Mouse (Mus musculus) embryonic facial prominence, embryonic 13.5 days (tissue): ENCODE data around the gene Cyp2ab1. TPM values are rescaled to one million over a fixed set of nuclear protein-coding genes. Genes with fewer than 3 reads are reported as not detected.

Experiments
- ATAC-seq: fragments of 200-750 bp; cut with Nextera tagmentation; 2 replicates; pipeline ENCODE4 v1.8.0; 2017; ENCODE audit warnings: low read depth; ENCODE audit not compliant: insufficient number of reproducible peaks, insufficient read depth, low FRiP score, low TSS enrichment
- H3K27ac ChIP-seq: fragments of 300-500 bp; sonication (generic); 2 replicates; pipeline ENCODE4 v1.5.1; 2015; ENCODE audit warnings: moderate library complexity, mild to moderate bottlenecking, inconsistent platforms
- H3K27me3 ChIP-seq: fragments of 300-500 bp; sonication (generic); 2 replicates; pipeline ENCODE4 v1.6.1; 2015; ENCODE audit warnings: mild to moderate bottlenecking, inconsistent platforms
- H3K36me3 ChIP-seq: fragments of 300-500 bp; sonication (generic); 2 replicates; pipeline ENCODE4 v1.6.1; 2015; ENCODE audit warnings: mild to moderate bottlenecking, inconsistent platforms
- H3K4me1 ChIP-seq: fragments of 300-500 bp; sonication (generic); 2 replicates; pipeline ENCODE4 v1.6.1; 2015; ENCODE audit warnings: inconsistent platforms
- H3K4me2 ChIP-seq: fragments of 300-500 bp; sonication (generic); 2 replicates; pipeline ENCODE4 v1.6.1; 2015; ENCODE audit warnings: moderate library complexity, mild to moderate bottlenecking, inconsistent platforms
- H3K4me3 ChIP-seq: fragments of 300-500 bp; sonication (generic); 2 replicates; pipeline ENCODE4 v1.5.1; 2015; ENCODE audit warnings: mild to moderate bottlenecking, inconsistent platforms
- H3K9ac ChIP-seq: fragments of 300-500 bp; sonication (generic); 2 replicates; pipeline ENCODE4 v1.6.1; 2015; ENCODE audit warnings: mild to moderate bottlenecking, inconsistent platforms
- H3K9me3 ChIP-seq: fragments of 300-500 bp; sonication (generic); 2 replicates; pipeline ENCODE4 v1.6.1; 2016; ENCODE audit warnings: inconsistent platforms
- WGBS: fragments of 180-500 bp; shearing (Covaris S2); methylation state at CpG from one replicate; pipeline ENCODE4 v1.1.7; 2015; ENCODE audit warnings: mixed read lengths; 5-methylcytosine and 5-hydroxymethylcytosine counted together
- polyA plus RNA-seq: library from polyadenylated mRNA; unstranded; fragments of >200 nt; fragmentation: Nextera tagmentation; extraction: Ambion mirVana; gene quantifications from 2 replicates; pipeline ENCODE4 v1.2.1, GENCODE M21; 2015

Gene Cyp2ab1
- polyA plus RNA-seq, 1 experiment from 2014 or later = not detected

- H3K27me3 ChIP-seq = no peaks in the 10 kb centered on the region
- no peak overlapping the region for H3K9ac ChIP-seq
- no peaks in the 10 kb centered on the region for H3K9me3 ChIP-seq
- WGBS = 91% methylated on average over 5 of the region's 5 CpGs
- no peaks in the 10 kb centered on the region for H3K4me1 ChIP-seq
- H3K36me3 ChIP-seq = peaks cover 35% of the 10 kb centered on the region
- no peak overlapping the region for H3K4me3 ChIP-seq
- no peak overlapping the region for H3K27ac ChIP-seq
- ATAC-seq = no peak
- no peak overlapping the region for H3K4me2 ChIP-seq
These were observed 3.1 kb upstream of the Cyp2ab1 start for GRCm38 (mm10) chr16:20328306-20328705.

- ATAC-seq = no peak
- no peaks in the 10 kb centered on the region for H3K27me3 ChIP-seq
These were observed 1.3 kb downstream of the Cyp2ab1 start for GRCm38 (mm10) chr16:20323907-20324306.

GRCm38 (mm10) chr16:20322274-20322673 lies 2.9 kb downstream of the Cyp2ab1 start:
- Histone ChIP-seq H3K9me3 (no peaks in the 10 kb centered on the region), H3K36me3 (no peaks in the 10 kb centered on the region), H3K4me2 (no peak overlapping the region), H3K27ac (no peak overlapping the region), H3K4me3 (no peak overlapping the region), H3K27me3 (no peaks in the 10 kb centered on the region), H3K9ac (no peak overlapping the region), H3K4me1 (no peaks in the 10 kb centered on the region)
- ATAC-seq = no peak
- 87% methylated on average over 4 of the region's 4 CpGs for WGBS

More at GRCm38 (mm10) chr16:20323907-20324306, 1.3 kb downstream of the Cyp2ab1 start:
- 75% methylated on average over 5 of the region's 5 CpGs for WGBS
- no peak overlapping the region for H3K4me3 ChIP-seq
- peaks cover 5% of the 10 kb centered on the region for H3K36me3 ChIP-seq
- no peaks in the 10 kb centered on the region for H3K9me3 ChIP-seq
- no peaks in the 10 kb centered on the region for H3K4me1 ChIP-seq
- no peak overlapping the region for H3K4me2 ChIP-seq
- no peak overlapping the region for H3K9ac ChIP-seq
- no peak overlapping the region for H3K27ac ChIP-seq

GRCm38 (mm10) chr16:20316770-20317169 lies 8.4 kb downstream of the Cyp2ab1 start:
- Histone ChIP-seq H3K9ac (no peak overlapping the region), H3K4me3 (no peak overlapping the region), H3K4me2 (no peak overlapping the region), H3K36me3 (no peaks in the 10 kb centered on the region), H3K27ac (no peak overlapping the region), H3K9me3 (no peaks in the 10 kb centered on the region), H3K27me3 (no peaks in the 10 kb centered on the region), H3K4me1 (no peaks in the 10 kb centered on the region)
- WGBS = 81% methylated on average over 6 of the region's 6 CpGs
- ATAC-seq = no peak

GRCm38 (mm10) chr16:20315266-20315665 lies 9.9 kb downstream of the Cyp2ab1 start:
- H3K27me3 ChIP-seq = no peaks in the 10 kb centered on the region
- ATAC-seq = no peak
- no peak overlapping the region for H3K27ac ChIP-seq
- 87% methylated on average over 4 of the region's 4 CpGs for WGBS
- H3K4me1 ChIP-seq = no peaks in the 10 kb centered on the region
- H3K4me3 ChIP-seq = no peak overlapping the region
- no peak overlapping the region for H3K9ac ChIP-seq
- H3K4me2 ChIP-seq = no peak overlapping the region
- H3K9me3 ChIP-seq = no peaks in the 10 kb centered on the region
- H3K36me3 ChIP-seq = no peaks in the 10 kb centered on the region

- Histone ChIP-seq H3K9ac (no peak overlapping the region), H3K4me1 (no peaks in the 10 kb centered on the region), H3K4me3 (no peak overlapping the region), H3K27ac (no peak overlapping the region), H3K27me3 (no peaks in the 10 kb centered on the region), H3K36me3 (no peaks in the 10 kb centered on the region), H3K9me3 (no peaks in the 10 kb centered on the region), H3K4me2 (no peak overlapping the region)
- ATAC-seq = no peak
- 72% methylated on average over 14 of the region's 14 CpGs for WGBS
These were observed 12.9 kb downstream of the Cyp2ab1 start for GRCm38 (mm10) chr16:20312272-20312671.

GRCm38 (mm10) chr16:20301770-20302649 lies 23.2 kb downstream of the Cyp2ab1 start, which contains the start of gene Parl:
Parl (minus strand) TSS chr16:20302387.
- no peaks in the 10 kb centered on the region for H3K9me3 ChIP-seq
- peak; percentile 75 for ATAC-seq
- H3K27me3 ChIP-seq = no peaks in the 10 kb centered on the region
- peak within 1 kb of the TSS; percentile 81 for H3K27ac ChIP-seq
- WGBS = under 1% methylated on average over 52 of the region's 52 CpGs
- peaks cover 9% of the 10 kb centered on the region for H3K36me3 ChIP-seq
- H3K4me1 ChIP-seq = peaks cover 19% of the 10 kb centered on the region
- H3K9ac ChIP-seq = peak within 1 kb of the TSS; percentile 86
- H3K4me2 ChIP-seq = peak within 1 kb of the TSS; percentile 82
- H3K4me3 ChIP-seq = peak within 1 kb of the TSS; percentile 88

- 93% methylated on average over 2 of the region's 2 CpGs for WGBS
These were observed 25.1 kb downstream of the Cyp2ab1 start for GRCm38 (mm10) chr16:20300076-20300475.

GRCm38 (mm10) chr16:20280238-20280637 lies 45.0 kb downstream of the Cyp2ab1 start:
- Histone ChIP-seq H3K27me3 (no peaks in the 10 kb centered on the region), H3K4me3 (no peak overlapping the region), H3K36me3 (peaks cover 71% of the 10 kb centered on the region), H3K4me2 (no peak overlapping the region), H3K9ac (no peak overlapping the region), H3K27ac (no peak overlapping the region), H3K9me3 (peaks cover 8% of the 10 kb centered on the region; the same call in 1 of the 2 replicates), H3K4me1 (no peaks in the 10 kb centered on the region)
- ATAC-seq = no peak
- 80% methylated on average over 4 of the region's 4 CpGs for WGBS

More at GRCm38 (mm10) chr16:20300076-20300475, 25.1 kb downstream of the Cyp2ab1 start:
- H3K27ac ChIP-seq = no peak overlapping the region
- H3K9me3 ChIP-seq = no peaks in the 10 kb centered on the region
- peak overlapping the region; percentile 82; the same call in 1 of the 2 replicates for H3K4me2 ChIP-seq
- no peak overlapping the region for H3K4me3 ChIP-seq
- no peak for ATAC-seq
- H3K9ac ChIP-seq = no peak overlapping the region
- peaks cover 19% of the 10 kb centered on the region for H3K4me1 ChIP-seq
- no peaks in the 10 kb centered on the region for H3K27me3 ChIP-seq
- H3K36me3 ChIP-seq = peaks cover 25% of the 10 kb centered on the region

GRCm38 (mm10) chr16:20279395-20279794 lies 45.8 kb downstream of the Cyp2ab1 start:
- Histone ChIP-seq H3K27me3 (no peaks in the 10 kb centered on the region), H3K4me2 (no peak overlapping the region), H3K4me3 (no peak overlapping the region), H3K27ac (no peak overlapping the region), H3K36me3 (peaks cover 63% of the 10 kb centered on the region), H3K9me3 (peaks cover 8% of the 10 kb centered on the region; the same call in 1 of the 2 replicates), H3K4me1 (no peaks in the 10 kb centered on the region), H3K9ac (no peak overlapping the region)
- ATAC-seq = no peak
- WGBS = 96% methylated on average over 5 of the region's 5 CpGs

- Histone ChIP-seq H3K4me1 (no peaks in the 10 kb centered on the region), H3K9me3 (peaks cover 6% of the 10 kb centered on the region; the same call in 1 of the 2 replicates), H3K27me3 (no peaks in the 10 kb centered on the region), H3K36me3 (peaks cover 3% of the 10 kb centered on the region), H3K27ac (no peak overlapping the region), H3K4me3 (no peak overlapping the region), H3K4me2 (no peak overlapping the region), H3K9ac (no peak overlapping the region)
- ATAC-seq = no peak
- WGBS = 50% methylated on average over 3 of the region's 3 CpGs
These were observed 52.2 kb downstream of the Cyp2ab1 start for GRCm38 (mm10) chr16:20272994-20273393.

GRCm38 (mm10) chr16:20271339-20271738 lies 53.9 kb downstream of the Cyp2ab1 start:
- Histone ChIP-seq H3K9ac (no peak overlapping the region), H3K9me3 (no peaks in the 10 kb centered on the region), H3K4me1 (no peaks in the 10 kb centered on the region), H3K36me3 (no peaks in the 10 kb centered on the region), H3K27ac (no peak overlapping the region), H3K27me3 (no peaks in the 10 kb centered on the region), H3K4me3 (no peak overlapping the region), H3K4me2 (no peak overlapping the region)
- ATAC-seq = no peak
- 76% methylated on average over 4 of the region's 4 CpGs for WGBS
